Mouse (Mus musculus) bone marrow macrophage, adult 2 months (primary cell): ENCODE measurements around the gene Lgalsl. TPM values are rescaled to one million over a fixed set of nuclear protein-coding genes. Genes with fewer than 3 reads are reported as not detected.

Source experiments
- H3K27ac ChIP-seq: 2 replicates; pipeline ENCODE4 v1.5.1; 2012; ENCODE audit warnings: low read depth, low read length; ENCODE audit not compliant: insufficient read depth
- H3K4me1 ChIP-seq: 2 replicates; pipeline ENCODE4 v1.6.1; 2012; ENCODE audit warnings: low read length; ENCODE audit not compliant: control insufficient read depth, insufficient read depth
- H3K4me3 ChIP-seq: 2 replicates; pipeline ENCODE4 v1.5.1; 2012; ENCODE audit warnings: mild to moderate bottlenecking, low read length, moderate library complexity; ENCODE audit not compliant: insufficient read depth
- CTCF ChIP-seq: IDR thresholded peaks from 2 replicates; pipeline ENCODE4 v1.5.1; 2012; ENCODE audit warnings: low read depth, mild to moderate bottlenecking, low read length, moderate library complexity
- POLR2A ChIP-seq: IDR thresholded peaks from 2 replicates; pipeline ENCODE4 v1.6.1; 2012; ENCODE audit warnings: mild to moderate bottlenecking, low read depth, low read length, borderline replicate concordance
- polyA plus RNA-seq: library from polyadenylated mRNA; stranded (reverse); fragments of >200 nt; gene quantifications from 2 replicates; pipeline ENCODE4 v1.2.4, GENCODE M21; 2012; ENCODE audit not compliant: missing spikeins, insufficient read depth, insufficient read length

The Lgalsl gene
- polyA plus RNA-seq, 1 experiment: 0.38 TPM

DNA sequence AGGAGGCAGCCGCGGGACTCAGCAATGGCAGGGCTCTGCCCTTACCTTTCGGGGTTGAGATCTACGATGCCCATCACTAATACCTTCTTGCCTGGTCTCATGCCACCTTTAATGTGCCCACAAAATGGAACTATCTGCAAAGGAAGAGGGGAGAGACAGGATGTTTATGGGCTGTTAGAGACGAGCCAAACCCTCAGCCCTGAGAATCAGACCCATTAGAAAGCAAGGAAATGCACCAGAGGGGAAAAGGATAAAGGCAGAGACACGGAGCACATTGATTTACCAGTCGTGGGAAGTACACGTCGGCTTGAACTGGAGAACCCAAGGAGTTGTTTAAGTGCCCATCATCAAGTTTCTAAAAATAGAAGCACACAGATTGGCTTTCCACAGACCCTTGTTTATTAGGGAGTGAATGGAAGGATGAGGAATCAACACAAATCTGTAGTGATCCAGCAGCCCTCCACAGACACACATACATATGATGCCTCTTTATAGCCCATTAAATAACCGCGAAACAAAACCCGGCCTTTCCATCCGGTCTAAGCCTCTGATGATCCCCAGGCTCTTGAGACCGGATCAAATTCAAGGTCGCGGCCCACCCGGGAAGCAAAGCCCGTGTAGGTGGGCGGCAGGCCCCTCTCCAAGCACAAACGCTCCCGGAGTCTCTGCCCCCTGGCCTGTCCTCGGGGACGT is 717 bp downstream of the Lgalsl start:
- H3K4me1 ChIP-seq: peaks cover 4% of the 10 kb centered on the region; the same call in 1 of the 2 replicates
- peak overlapping the region; percentile 92 for H3K4me3 ChIP-seq
- TF ChIP-seq POLR2A (no peak), CTCF (no peak)
- H3K27ac ChIP-seq: no peak overlapping the region

- Histone ChIP-seq H3K27ac (no peak overlapping the region), H3K4me3 (no peak overlapping the region), H3K4me1 (peaks cover 4% of the 10 kb centered on the region; the same call in 1 of the 2 replicates)
- TF ChIP-seq CTCF (no peak), POLR2A (no peak)
Observed at GRCm38 (mm10) chr11:20829056-20829686, 1.7 kb downstream of the Lgalsl start.

- Histone ChIP-seq H3K4me3 (no peak overlapping the region), H3K27ac (no peak overlapping the region), H3K4me1 (no peaks in the 10 kb centered on the region)
- TF ChIP-seq POLR2A (no peak), CTCF (no peak)
Observed at GRCm38 (mm10) chr11:20823961-20824360, 6.9 kb downstream of the Lgalsl start.

- H3K4me1 ChIP-seq: no peaks in the 10 kb centered on the region
- no peak overlapping the region for H3K27ac ChIP-seq
- TF ChIP-seq CTCF (no peak), POLR2A (no peak)
- H3K4me3 ChIP-seq: no peak overlapping the region
Observed at GRCm38 (mm10) chr11:20823301-20823700, 7.6 kb downstream of the Lgalsl start.

DNA sequence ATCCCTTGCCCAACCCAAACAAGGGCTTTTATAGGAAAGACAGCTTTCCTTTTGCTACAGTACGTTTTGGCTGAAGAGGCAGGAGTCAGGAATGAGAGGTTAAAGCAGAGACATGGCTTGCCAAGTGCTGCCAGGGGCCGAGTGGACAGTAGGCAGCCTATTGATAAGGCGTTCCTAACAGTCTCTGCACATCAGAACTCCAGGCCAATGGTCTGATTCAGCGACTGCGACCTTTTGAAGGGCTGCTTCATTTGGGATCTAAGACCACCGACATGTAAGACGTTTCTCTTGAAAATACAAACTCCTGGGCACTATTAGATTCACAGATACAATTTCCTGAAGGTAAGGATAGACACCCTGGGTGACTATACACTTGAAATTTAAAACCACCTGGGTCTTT is 9.5 kb downstream of the Lgalsl start:
- Histone ChIP-seq H3K4me1 (no peaks in the 10 kb centered on the region), H3K27ac (no peak overlapping the region), H3K4me3 (no peak overlapping the region)
- no peak for TF ChIP-seq CTCF
- no peak for TF ChIP-seq POLR2A

DNA sequence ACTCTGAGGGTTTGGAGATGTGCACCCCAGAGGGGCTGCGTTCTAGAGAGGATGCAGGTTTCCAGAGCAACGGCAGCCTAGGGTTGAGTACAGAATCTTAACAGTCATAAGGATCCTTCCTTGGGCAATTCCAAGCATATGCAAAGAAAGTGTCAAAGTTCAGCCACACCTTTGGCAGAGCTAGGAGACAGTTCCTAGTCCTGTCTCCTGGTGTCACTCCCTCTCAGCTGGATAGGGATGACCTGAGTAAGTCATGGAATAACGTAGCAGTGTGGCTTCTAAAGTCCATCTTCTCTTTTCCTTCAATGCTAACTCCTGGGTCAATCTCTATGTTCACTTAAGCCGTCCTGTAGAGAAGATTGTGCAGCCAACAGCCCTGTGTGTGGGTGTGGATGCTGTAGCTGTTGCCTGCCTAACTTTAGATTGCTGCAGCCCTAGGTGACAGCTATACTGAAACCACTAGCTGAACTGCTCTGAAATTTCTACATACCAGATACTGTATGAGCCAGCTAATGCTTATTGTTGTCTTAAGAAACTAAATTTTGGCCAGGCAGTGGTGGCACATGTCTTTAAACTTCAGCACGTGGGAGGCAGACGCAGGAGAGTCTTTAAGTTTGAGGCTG is 16.8 kb downstream of the Lgalsl start:
- TF ChIP-seq CTCF: no peak
- TF ChIP-seq POLR2A: no peak
- H3K4me3 ChIP-seq: no peak overlapping the region
- no peak overlapping the region for H3K27ac ChIP-seq
- no peaks in the 10 kb centered on the region for H3K4me1 ChIP-seq

DNA sequence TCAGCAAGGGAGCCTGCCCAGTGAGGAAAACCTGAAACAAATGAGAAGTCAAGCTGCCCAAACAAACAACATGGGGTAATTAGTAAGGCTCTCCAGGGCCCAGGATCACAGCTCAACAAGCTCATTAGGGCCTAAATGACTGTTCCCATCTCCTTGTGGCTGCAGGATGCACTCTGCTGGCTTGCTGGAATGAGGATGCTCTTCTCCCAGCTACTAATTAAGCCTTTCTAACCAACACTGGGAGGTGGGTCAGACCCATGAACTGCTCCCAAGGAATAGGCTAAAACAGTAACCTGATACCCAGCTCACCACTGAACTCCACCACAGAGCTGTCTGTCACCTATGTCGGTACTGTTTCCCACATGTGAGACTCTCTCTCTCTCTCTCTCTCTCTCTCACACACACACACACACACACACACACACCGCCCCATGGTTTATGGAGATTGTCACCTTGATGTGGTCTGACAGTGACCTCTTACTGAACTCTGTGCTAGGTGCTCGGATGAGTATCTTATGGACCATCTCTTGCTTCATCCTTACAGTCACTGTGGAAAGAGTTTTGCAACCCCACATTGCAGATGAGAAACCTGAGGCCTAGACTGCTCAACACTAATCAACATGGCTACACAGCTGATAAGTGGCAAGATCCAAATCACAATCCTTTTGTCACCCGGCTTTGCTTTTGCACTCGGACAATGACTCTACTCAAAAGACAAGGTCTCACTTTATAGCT is 18.5 kb downstream of the Lgalsl start:
- Histone ChIP-seq H3K27ac (no peak overlapping the region), H3K4me3 (no peak overlapping the region), H3K4me1 (no peaks in the 10 kb centered on the region)
- TF ChIP-seq POLR2A (no peak), CTCF (no peak)

DNA sequence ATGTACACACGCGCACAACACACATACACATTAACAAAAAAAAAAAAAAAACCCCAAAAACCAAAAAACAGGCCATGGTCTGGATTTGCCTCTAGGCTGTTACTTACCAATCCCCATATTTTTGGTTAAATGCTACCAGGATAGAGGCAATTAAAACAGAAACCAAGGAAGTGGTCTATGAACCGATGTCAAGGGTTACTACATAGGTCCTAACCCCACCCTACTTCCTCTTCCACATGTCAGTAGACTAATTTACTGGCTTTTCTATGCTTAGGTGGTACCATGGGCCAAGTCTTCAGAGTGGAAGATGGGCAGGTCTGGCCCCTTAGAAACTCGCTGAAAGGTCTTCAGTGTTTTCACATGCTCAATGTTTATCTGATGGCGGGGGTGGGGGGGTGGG is 24.2 kb downstream of the Lgalsl start:
- TF ChIP-seq CTCF: no peak
- TF ChIP-seq POLR2A: no peak
- no peak overlapping the region for H3K27ac ChIP-seq
- H3K4me1 ChIP-seq: peaks cover 13% of the 10 kb centered on the region
- no peak overlapping the region for H3K4me3 ChIP-seq

- Histone ChIP-seq H3K27ac (0 out of 2 replicates have a peak overlapping the region, but pooled peaks have one; percentile 11), H3K4me1 (peaks cover 13% of the 10 kb centered on the region), H3K4me3 (no peak overlapping the region)
- TF ChIP-seq POLR2A (no peak), CTCF (no peak)
Observed at GRCm38 (mm10) chr11:20805604-20806249, 25.1 kb downstream of the Lgalsl start.
